Mouse (Mus musculus) liver, embryonic 14.5 days (tissue): ENCODE results near the gene Idnk.

Source experiments
- CTCF ChIP-seq: IDR thresholded peaks from 2 replicates; pipeline ENCODE4 v1.5.1; 2016; ENCODE audit warnings: antibody characterized with exemption, low read depth, control low read depth
- EP300 ChIP-seq: IDR thresholded peaks from 2 replicates; pipeline ENCODE4 v1.6.1; 2016; ENCODE audit warnings: antibody characterized with exemption, low read depth

GRCm38 (mm10) chr13:58197981-58198640, 40.7 kb downstream of the Idnk start:
- no peak for TF ChIP-seq CTCF
- no peak for TF ChIP-seq EP300
